Mouse (Mus musculus) hindbrain, postnatal 0 days (tissue): ENCODE data around the gene Olfr156. TPM values are rescaled to one million over a fixed set of nuclear protein-coding genes. Genes with fewer than 3 reads are reported as not detected.
A peak's percentile ranks its signal among the peaks of the same experiment; 100 is the strongest.

Experiments
- ATAC-seq: fragments of 200-750 bp; cut with Nextera tagmentation; 2 replicates; pipeline ENCODE4 v1.8.0; 2017; ENCODE audit warnings: mild to moderate bottlenecking, moderate TSS enrichment, moderate library complexity
- DNase-seq: peaks from one replicate; pipeline ENCODE4 v3.0.0-alpha.2; 2015; ENCODE audit warnings: low spot score
- H3K27ac ChIP-seq: fragments of 300-500 bp; sonication (generic); 2 replicates; pipeline ENCODE4 v1.5.1; 2014; ENCODE audit warnings: mild to moderate bottlenecking
- H3K27me3 ChIP-seq: fragments of 300-500 bp; sonication (generic); 2 replicates; pipeline ENCODE4 v1.6.1; 2014; ENCODE audit warnings: low read length, mixed read lengths; ENCODE audit not compliant: insufficient read depth
- H3K36me3 ChIP-seq: fragments of 300-500 bp; sonication (generic); 2 replicates; pipeline ENCODE4 v1.6.1; 2014; ENCODE audit warnings: low read length, mixed read lengths; ENCODE audit not compliant: insufficient read depth
- H3K4me1 ChIP-seq: fragments of 300-500 bp; sonication (generic); 2 replicates; pipeline ENCODE4 v1.6.1; 2014; ENCODE audit warnings: antibody characterized with exemption, low read length, mixed read lengths; ENCODE audit not compliant: insufficient read depth
- H3K4me2 ChIP-seq: fragments of 300-500 bp; sonication (generic); 2 replicates; pipeline ENCODE4 v1.6.1; 2014; ENCODE audit warnings: low read depth, mild to moderate bottlenecking, low read length, moderate library complexity, mixed read lengths
- H3K4me3 ChIP-seq: fragments of 300-500 bp; sonication (generic); 2 replicates; pipeline ENCODE4 v1.5.1; 2014; ENCODE audit warnings: low read length
- H3K9ac ChIP-seq: fragments of 300-500 bp; sonication (generic); replicated peaks from 2 replicates; pipeline ENCODE4 v1.6.1; 2014; ENCODE audit warnings: mild to moderate bottlenecking, low read length, moderate library complexity, mixed read lengths
- H3K9me3 ChIP-seq: fragments of 300-500 bp; sonication (generic); 2 replicates; pipeline ENCODE4 v1.6.1; 2016; ENCODE audit warnings: low read length, mixed read lengths
- CTCF ChIP-seq: IDR thresholded peaks from 2 replicates; pipeline ENCODE4 v1.5.1; 2016; ENCODE audit warnings: antibody characterized with exemption, control low read depth, low read depth
- WGBS: fragments of 180-500 bp; shearing (Covaris S2); extraction: QIAGEN DNeasy Blood & Tissue Kit; methylation state at CpG from one replicate; pipeline ENCODE4 v1.1.7; 2014; 5-methylcytosine and 5-hydroxymethylcytosine counted together
- polyA plus RNA-seq: library from polyadenylated mRNA; unstranded; fragments of >200 nt; fragmentation: Nextera tagmentation; extraction: Ambion mirVana; gene quantifications from 2 replicates; pipeline ENCODE4 v1.2.1, GENCODE M21; 2015
- total RNA-seq: library from RNA; depleted of rRNA; stranded (reverse); fragments of >200 nt; gene quantifications from 2 replicates; pipeline ENCODE4 v1.2.3, GENCODE M21; 2014

Gene Olfr156
- total and polyA plus RNA-seq, 2 experiments from 2014 or later, result not detected

- no peak within 1 kb of the TSS for H3K4me3 ChIP-seq
- no peaks in the 10 kb centered on the region for H3K4me1 ChIP-seq
- no peak within 1 kb of the TSS for H3K9ac ChIP-seq
- H3K27me3 ChIP-seq, result no peaks in the 10 kb centered on the region
- H3K27ac ChIP-seq, result no peak within 1 kb of the TSS
- DNase-seq, result no peak
- TF ChIP-seq CTCF, result no peak
- ATAC-seq, result no peak
- no peaks in the 10 kb centered on the region for H3K36me3 ChIP-seq
- 65% methylated on average over 1 of the region's 1 CpGs for WGBS
- no peaks in the 10 kb centered on the region for H3K9me3 ChIP-seq
- no peak within 1 kb of the TSS for H3K4me2 ChIP-seq
These were observed 16.4 kb upstream of the Olfr156 start, which contains the start of gene Olfr157 for GRCm38 (mm10) chr4:43840101-43840500. Gene Olfr157, minus strand, starts transcription at chr4:43840201.

DNA sequence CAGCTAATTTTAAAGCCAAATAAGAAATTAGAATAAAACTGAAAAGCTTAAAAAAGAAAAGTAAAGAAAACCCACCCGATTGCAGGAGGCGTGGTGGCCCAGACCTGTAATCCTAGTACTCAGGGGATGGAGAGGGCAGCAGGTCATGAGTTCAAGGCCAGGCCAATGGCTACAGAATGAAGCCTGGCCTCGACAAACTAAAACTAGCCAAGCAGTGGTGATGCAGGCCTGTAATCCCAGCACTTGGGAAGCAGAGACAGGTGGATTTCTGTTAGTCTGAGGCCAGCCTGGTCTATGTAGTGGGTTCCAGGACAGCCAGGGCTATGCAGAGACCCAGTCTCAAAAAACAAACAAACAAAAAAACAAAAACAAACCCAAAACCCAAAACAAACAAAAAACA, 14.6 kb upstream of the Olfr156 start:
- no peaks in the 10 kb centered on the region for H3K4me1 ChIP-seq
- no peak for ATAC-seq
- no peaks in the 10 kb centered on the region for H3K9me3 ChIP-seq
- no peak overlapping the region for H3K9ac ChIP-seq
- H3K4me2 ChIP-seq, result no peak overlapping the region
- TF ChIP-seq CTCF, result no peak
- H3K27ac ChIP-seq, result no peak overlapping the region
- H3K4me3 ChIP-seq, result no peak overlapping the region
- DNase-seq, result no peak
- 80% methylated on average over 3 of the region's 3 CpGs for WGBS
- H3K36me3 ChIP-seq, result no peaks in the 10 kb centered on the region
- no peaks in the 10 kb centered on the region for H3K27me3 ChIP-seq

DNA sequence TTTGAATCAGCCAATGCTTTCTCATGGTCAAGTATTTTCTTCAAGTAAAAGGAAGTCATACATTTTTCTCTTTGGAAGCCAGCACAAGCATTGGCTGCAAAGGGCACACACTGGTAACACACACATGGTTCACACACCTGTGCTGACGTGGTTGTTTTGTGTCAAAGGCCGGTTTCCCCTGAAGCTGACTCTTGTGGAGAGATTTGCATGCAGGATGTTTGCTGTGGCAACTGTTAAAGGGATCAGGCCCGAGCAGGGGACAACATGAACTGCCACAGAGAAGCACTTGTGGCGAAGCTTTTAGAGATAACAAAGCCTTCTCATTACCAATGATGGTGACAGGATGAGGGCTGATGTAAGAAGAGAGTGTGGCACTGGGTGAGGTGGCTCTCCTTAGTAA, 11.1 kb upstream of the Olfr156 start:
- 71% methylated on average over 4 of the region's 4 CpGs for WGBS
- DNase-seq, result no peak
- H3K4me2 ChIP-seq, result no peak overlapping the region
- H3K4me1 ChIP-seq, result no peaks in the 10 kb centered on the region
- no peaks in the 10 kb centered on the region for H3K9me3 ChIP-seq
- no peaks in the 10 kb centered on the region for H3K36me3 ChIP-seq
- no peak overlapping the region for H3K27ac ChIP-seq
- H3K27me3 ChIP-seq, result no peaks in the 10 kb centered on the region
- TF ChIP-seq CTCF, result no peak
- no peak for ATAC-seq
- no peak overlapping the region for H3K9ac ChIP-seq
- no peak overlapping the region for H3K4me3 ChIP-seq

GRCm38 (mm10) chr4:43833752-43834151, 10.1 kb upstream of the Olfr156 start:
- WGBS, result 67% methylated on average over 5 of the region's 5 CpGs
- ATAC-seq, result no peak
- TF ChIP-seq CTCF, result no peak

DNA sequence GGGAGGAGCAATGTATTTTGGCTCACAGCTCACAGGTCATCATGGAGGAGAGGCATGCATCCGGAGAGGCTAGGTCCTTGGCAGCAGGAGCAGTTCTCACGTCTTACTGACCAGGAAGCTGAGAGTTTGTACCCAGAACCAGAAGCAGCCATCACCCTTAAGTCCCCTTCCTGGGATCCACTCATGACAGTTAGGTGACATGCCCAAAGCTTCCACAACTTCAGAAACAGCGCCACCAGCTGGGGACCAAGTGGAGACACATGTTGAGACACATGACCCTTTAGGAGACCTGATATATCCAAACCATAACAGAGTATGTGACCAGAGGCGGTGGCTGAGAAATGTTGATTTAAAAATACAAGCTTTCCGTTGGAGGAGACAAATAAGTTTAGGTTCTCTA, 8.3 kb upstream of the Olfr156 start:
- no peak overlapping the region for H3K4me3 ChIP-seq
- 0 out of 2 replicates have a peak, but pooled peaks have one; percentile 11 for TF ChIP-seq CTCF
- H3K9me3 ChIP-seq, result no peaks in the 10 kb centered on the region
- H3K36me3 ChIP-seq, result no peaks in the 10 kb centered on the region
- no peak overlapping the region for H3K27ac ChIP-seq
- no peaks in the 10 kb centered on the region for H3K27me3 ChIP-seq
- no peak overlapping the region for H3K9ac ChIP-seq
- DNase-seq, result no peak
- H3K4me2 ChIP-seq, result no peak overlapping the region
- WGBS, result 72% methylated on average over 5 of the region's 5 CpGs
- no peak for ATAC-seq
- no peaks in the 10 kb centered on the region for H3K4me1 ChIP-seq

More at GRCm38 (mm10) chr4:43833752-43834151, 10.1 kb upstream of the Olfr156 start:
- DNase-seq, result no peak
- Histone ChIP-seq H3K4me1 (no peaks in the 10 kb centered on the region), H3K4me2 (no peak overlapping the region), H3K36me3 (no peaks in the 10 kb centered on the region), H3K27ac (no peak overlapping the region), H3K9ac (no peak overlapping the region), H3K27me3 (no peaks in the 10 kb centered on the region), H3K9me3 (no peaks in the 10 kb centered on the region), H3K4me3 (no peak overlapping the region)

- Histone ChIP-seq H3K9me3 (no peaks in the 10 kb centered on the region), H3K9ac (no peak overlapping the region), H3K27me3 (no peaks in the 10 kb centered on the region), H3K4me2 (no peak overlapping the region), H3K36me3 (no peaks in the 10 kb centered on the region), H3K4me3 (no peak overlapping the region), H3K27ac (no peak overlapping the region), H3K4me1 (no peaks in the 10 kb centered on the region)
- WGBS, result 93% methylated on average over 4 of the region's 4 CpGs
- no peak for ATAC-seq
- TF ChIP-seq CTCF, result no peak
- DNase-seq, result no peak
These were observed 5.1 kb upstream of the Olfr156 start for GRCm38 (mm10) chr4:43828806-43829205.

- TF ChIP-seq CTCF, result no peak
- Histone ChIP-seq H3K4me2 (no peak overlapping the region), H3K4me3 (no peak overlapping the region), H3K36me3 (no peaks in the 10 kb centered on the region), H3K9ac (no peak overlapping the region), H3K9me3 (no peaks in the 10 kb centered on the region), H3K4me1 (no peaks in the 10 kb centered on the region), H3K27ac (no peak overlapping the region), H3K27me3 (no peaks in the 10 kb centered on the region)
- WGBS, result 84% methylated on average over 13 of the region's 13 CpGs
- ATAC-seq (no peak), DNase-seq (no peak)
These were observed 672 bp downstream of the Olfr156 start for GRCm38 (mm10) chr4:43822896-43823550.
